Mouse (Mus musculus): ENCODE data around the gene H1f0.

The H1f0 gene

DNA sequence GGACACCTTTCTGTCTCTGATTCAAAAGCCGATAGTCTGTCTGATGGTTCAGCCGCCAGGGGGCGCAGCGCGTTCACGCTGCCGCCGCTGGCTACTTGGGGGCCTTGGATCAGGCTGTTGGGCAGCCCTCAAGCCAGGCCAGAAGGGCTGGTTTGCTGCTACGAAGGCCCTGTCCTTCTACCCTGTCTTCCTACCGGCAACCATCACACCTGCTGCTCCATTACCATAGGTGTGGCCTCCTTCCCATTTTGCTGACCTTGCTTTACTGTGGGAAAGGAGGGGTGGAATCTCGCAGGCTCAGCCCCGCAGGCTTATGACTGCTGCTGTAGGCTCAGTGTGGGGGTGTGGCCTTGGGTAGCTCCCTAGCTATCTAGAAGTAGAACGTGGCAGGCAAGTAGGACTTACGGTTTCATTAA is 9.7 kb downstream of the H1f0 start:
- DNase-seq (ENCODE audit: low read depth in 2 of 2, low spot score in 2 of 2): peak; percentile 49 to 61

DNA sequence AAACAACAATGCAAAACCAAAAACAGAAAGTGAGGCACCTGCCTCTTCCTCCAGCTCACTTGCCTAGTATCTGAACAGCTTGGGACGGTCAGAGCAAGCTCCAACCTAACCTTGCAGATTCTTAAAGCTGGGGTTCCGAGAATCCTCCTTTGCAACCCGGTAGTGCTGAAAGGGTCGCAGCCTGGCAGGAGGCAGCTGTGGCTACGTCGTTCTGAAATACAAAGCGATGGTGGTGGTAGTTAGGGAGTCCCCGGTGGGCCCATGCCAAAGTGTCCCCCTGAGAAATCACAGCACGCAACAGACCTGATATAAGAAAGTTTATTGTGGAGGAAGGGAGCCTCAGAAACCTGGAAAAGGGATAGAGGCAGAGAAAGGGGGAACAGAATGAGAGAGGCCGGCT is 10.1 kb downstream of the H1f0 start:
- no peak for DNase-seq (ENCODE audit: low read depth in 2 of 2, low spot score in 2 of 2)

DNA sequence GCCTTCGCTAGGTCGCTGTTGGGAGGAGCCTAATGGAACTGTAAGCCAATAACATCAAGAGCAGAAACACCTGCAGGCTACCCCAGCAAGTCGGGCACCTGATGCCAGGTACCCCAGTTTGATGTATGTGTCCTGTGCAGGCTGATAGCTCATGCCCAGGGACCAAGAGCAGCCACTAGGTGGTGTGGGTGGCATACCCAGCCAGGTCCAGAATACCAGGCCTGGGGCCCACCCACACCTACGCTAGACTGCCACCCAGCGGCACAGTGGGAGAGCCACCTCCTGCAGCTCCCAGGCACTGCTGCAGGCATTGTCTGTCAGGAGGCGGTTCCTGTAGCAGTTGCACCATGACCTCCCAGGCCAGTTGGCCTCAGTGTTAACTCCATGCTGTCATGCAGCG is 10.6 kb downstream of the H1f0 start:
- DNase-seq (ENCODE audit: low read depth in 2 of 2, low spot score in 2 of 2): peak; percentile 82 to 89

DNA sequence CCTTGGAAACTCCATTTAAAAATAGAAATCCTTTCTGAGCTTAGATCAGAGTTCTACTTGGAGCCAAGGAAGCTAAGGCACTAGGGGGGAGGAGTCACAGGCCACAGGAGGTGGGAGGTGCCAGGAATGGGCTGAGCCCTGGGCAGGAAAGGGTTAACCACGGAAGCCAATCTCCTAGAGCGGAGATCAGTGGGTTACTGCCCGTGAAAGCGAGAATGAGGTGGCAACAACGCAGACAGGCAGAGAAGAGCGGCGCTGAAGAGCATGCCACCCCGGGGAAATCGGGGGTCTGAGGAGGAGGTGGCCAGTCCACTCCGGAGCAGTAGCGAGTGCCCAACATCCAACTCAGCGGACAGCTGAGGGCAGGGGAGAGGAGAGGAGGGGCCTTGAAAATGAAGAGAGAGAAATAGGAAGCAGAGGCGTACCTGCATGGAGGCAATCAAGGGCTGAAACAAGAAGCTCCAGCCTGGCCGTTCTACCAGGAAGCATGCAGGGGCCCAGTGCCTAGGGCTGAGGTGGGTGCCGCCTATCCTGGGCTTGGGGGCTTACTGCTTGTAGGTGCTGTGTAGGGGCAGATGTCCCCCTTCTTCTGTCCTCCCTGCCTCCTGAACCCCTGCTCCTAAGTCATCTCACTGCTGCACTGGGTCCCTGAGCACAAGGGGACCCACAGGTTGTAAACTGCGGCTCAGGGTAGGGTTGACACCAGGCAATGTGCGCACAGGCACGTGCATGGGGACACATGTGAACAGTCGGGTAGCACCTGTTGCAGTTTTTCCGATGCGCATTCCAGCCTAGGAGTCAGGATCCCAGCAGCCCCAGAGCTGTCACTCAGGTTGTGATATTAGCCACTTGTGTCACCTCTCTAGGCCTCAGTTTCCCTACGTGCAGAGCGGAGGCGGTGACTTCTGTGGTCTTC is 12.5 kb downstream of the H1f0 start:
- DNase-seq (ENCODE audit: low read depth in 2 of 2, low spot score in 2 of 2): no peak

DNA sequence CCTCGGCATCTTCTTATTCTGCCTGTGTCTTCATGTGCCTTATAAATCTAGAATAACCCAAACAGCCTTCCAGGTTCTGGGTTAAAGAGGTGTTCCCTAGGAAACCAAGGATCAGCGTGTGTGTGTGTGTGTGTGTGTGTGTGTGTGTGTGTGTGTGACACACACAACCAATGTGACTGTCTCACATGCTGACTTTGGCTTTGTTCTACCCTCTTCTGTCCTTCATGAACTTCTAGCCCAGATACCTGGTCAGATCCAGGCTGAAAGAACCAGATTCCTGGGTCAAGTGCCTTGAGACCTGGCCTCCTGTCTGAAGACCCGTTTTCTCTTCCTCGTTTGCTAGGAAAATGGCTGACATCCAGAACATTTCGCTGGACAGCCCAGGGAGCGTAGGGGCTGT is 13.3 kb downstream of the H1f0 start, which contains the start of gene Galr3:
Gene Galr3 (plus strand): TSS at position 301 of the 400 bp plus-strand sequence.
- no peak for DNase-seq (ENCODE audit: low read depth in 2 of 2, low spot score in 2 of 2)

DNA sequence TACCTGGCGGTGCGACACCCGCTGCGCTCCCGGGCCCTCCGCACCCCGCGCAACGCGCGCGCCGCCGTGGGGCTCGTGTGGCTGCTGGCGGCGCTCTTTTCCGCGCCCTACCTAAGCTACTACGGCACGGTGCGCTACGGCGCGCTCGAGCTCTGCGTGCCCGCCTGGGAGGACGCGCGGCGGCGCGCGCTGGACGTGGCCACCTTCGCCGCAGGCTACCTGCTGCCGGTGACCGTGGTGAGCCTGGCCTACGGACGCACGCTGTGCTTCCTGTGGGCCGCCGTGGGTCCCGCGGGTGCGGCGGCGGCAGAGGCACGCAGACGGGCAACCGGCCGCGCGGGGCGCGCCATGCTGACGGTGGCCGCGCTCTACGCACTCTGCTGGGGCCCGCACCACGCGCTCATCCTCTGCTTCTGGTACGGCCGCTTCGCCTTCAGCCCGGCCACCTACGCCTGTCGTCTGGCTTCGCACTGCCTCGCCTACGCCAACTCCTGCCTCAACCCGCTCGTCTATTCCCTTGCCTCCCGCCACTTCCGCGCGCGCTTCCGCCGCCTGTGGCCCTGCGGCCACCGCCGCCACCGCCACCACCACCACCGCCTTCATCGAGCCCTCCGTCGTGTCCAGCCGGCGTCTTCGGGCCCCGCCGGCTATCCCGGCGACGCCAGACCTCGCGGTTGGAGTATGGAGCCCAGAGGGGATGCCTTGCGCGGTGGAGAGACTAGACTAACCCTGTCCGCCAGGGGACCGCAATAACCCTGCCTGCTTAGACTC is 14.7 kb downstream of the H1f0 start:
- no peak for DNase-seq (ENCODE audit: low read depth in 2 of 2, low spot score in 2 of 2)

DNA sequence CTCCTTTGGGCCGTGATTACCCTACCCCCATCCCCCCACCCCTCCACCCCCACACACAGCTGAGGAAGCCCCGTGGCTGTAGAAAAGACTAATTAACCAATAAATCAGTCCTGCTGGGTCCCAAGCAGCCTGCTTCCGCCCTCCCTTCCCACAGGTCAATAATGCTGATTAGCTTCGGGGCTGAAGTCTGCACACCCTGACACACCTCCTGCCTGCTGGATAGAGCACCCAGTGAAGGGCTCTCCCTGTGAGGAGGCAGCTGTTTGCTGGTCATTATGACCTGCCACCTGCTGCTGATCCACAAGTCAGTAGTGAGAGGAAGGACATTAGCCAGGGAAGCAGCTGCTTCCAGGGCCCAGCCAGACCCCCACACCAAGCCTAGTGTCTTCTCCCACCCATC is 16.6 kb downstream of the H1f0 start:
- no peak for DNase-seq (ENCODE audit: low read depth in 2 of 2, low spot score in 2 of 2)

DNA sequence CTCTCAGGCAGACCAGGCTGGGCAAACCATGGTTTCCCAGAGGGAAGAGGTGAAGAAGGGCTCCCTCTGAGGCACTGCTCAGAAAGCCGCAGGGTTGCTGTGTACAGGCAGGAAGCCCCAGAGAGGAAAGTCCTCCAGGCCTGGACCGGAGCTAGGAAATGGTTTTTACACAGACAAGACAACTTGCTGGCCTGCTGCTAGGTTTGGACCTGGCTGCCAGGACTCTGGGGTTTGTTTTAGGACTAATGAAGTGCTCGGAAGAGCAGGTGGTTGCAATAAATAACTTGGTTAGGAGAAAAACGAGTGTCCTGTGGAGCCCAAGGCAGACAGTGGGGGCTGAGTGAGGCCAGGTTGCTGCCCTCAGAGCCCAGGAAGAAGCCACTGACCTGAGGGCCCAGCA is 19.9 kb downstream of the H1f0 start:
- DNase-seq (ENCODE audit: low read depth in 2 of 2, low spot score in 2 of 2): no peak

DNA sequence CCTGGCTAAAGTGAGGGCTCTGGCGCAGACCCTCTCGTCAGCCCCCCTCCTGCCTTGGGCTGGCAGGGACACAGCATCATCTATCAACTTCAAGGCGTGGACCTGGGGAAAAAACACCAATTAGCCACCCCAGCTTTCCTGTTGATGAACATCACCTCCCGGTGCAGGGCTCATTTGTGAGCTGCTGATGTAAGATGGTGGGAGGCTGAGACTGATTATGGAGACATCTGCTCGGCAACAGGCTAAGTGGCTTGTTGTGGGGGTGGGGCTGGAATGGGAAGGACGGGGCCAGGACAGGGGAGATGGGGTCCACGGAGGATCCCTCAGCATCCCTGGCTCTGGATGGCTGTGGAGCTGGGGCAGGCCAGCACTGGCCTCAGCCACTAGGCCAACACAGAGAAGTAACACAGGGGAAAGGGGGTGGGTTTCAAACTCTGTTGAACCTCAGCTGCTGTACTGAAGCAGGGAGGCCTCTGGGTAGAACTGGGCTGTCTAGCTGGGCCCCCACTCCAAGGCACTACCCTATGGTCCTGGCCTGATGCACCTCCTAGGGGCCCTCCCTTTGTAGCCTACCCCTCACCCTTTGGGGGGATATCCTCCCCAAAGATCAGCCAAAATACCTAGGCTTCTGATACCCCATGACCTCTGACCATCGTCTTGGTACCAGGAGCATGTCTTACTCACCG is 22.1 kb downstream of the H1f0 start:
- DNase-seq (ENCODE audit: low read depth in 2 of 2, low spot score in 2 of 2): no peak

DNA sequence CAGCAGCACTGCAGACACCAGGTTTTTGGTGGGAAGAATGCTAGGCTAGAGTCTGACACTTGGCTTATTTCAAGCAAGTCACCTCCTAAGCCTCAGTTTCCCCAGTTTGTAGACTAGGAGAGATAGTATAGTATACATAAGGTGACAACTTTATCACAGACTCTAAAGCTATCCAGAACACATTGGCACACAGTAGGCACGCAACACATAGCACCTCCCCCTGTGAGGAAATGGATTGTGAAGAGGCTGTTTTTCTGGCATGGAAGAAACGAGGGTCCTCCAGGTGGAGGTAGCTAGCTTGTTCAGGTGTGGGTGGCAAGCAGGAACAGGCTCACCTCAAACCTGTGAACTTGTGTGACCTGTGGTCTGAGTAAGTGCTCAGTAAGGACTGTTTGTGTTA is 22.7 kb downstream of the H1f0 start:
- DNase-seq (ENCODE audit: low read depth in 2 of 2, low spot score in 2 of 2): no peak

DNA sequence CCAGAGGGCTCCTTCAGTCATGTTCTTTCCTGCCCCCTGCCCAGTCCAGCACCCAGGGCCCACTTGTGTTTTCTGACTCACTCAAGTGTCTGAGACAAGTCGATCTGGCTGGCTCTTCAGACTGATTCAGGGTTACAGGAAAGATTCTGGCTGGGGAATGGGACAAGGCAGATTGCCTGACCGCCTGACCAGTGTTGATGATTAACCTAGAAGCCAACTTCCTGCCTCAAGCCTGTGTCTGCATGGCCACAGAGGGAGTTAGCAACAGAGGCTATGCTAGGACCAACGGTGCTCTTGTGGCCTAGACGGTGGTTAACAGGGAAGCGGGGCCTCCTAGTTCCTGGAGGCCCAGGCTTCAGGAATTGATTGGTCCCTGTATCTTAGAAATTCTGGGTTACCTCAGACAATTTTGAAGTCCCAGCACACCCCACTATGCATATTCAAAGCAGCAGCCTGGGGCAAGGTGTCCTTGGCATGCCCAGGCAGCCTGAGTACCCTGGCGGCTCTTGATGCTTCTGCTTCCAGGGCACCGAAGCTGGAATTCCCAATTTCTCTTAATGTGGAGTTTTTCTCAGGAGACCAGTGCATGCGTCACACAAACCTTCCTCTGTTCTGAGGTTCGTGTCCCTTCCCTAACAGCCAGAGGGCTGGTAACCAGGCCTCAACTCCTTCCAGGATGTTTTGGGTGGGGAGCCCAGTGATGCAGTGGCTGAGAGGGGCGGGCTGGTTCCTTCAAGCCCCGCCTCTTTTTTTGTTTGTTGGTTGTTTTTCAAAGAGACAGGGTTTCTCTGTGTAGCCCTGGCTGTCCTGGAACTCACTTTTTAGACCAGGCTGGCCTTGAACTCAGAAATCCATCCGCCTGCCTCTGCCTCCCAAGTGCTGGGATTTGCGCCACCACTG is 23.5 kb downstream of the H1f0 start:
- DNase-seq (ENCODE audit: low read depth in 2 of 2, low spot score in 2 of 2): no peak

DNA sequence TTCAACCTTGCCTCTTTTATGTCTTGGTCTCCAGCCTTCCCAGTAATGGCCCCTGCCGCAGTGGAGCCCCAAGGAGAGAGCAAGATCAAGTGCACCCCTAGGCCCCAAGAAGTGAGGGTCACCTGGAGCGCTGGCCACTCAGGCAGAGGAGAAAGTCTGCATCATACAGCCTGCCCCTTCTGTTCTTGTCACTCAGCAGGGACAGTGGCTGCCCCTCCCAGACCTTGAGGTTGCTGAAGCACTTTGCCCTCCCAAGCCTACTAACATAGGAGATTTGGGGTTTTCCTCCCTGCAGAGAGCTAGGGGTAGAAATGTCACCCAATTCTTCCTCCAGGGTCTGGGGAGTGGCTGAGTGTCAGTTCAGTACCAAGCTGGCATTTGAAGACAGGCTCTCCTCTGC is 24.1 kb downstream of the H1f0 start:
- no peak for DNase-seq (ENCODE audit: low read depth in 2 of 2, low spot score in 2 of 2)

DNA sequence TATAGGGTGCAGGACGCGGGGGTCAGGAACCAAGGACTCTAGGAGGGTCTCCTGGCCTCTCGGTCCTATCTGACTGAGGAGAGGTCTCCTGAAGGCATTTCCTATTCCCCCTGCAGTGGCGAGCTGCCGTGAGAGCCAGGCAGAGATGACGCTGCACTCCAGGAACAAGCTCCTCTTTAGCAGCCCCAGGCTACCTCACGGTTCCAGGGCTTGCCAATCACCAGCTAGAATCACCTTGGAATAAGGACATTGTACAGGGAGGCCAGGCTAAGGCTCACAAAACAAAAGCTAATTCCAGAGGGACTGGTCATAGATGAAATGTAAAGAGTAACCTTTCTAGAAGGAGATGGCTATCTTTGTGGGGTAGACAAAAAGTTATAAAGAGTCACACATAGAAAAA is 28.4 kb downstream of the H1f0 start:
- no peak for DNase-seq (ENCODE audit: low read depth in 2 of 2, low spot score in 2 of 2)

DNA sequence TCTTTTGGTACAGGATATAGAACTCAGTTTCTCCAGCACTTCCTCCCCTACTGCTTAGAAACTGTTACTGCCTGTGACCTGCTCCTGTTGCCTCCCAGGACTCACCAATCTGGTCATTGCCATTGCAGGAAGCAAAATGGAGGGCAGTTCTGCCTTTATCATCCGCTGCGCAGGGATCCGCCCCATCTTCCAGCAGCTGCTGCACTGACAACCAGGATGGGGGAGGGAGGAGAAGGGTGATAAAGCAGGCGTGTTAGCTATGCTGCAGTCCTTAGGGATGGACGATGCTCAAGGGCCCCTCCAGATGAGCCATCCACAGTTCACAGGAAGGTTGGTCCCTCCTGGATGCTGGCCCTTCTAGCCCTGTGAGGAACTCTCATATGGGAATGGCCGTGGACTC is 29.6 kb downstream of the H1f0 start:
- DNase-seq (ENCODE audit: low read depth in 2 of 2, low spot score in 2 of 2): no peak

DNA sequence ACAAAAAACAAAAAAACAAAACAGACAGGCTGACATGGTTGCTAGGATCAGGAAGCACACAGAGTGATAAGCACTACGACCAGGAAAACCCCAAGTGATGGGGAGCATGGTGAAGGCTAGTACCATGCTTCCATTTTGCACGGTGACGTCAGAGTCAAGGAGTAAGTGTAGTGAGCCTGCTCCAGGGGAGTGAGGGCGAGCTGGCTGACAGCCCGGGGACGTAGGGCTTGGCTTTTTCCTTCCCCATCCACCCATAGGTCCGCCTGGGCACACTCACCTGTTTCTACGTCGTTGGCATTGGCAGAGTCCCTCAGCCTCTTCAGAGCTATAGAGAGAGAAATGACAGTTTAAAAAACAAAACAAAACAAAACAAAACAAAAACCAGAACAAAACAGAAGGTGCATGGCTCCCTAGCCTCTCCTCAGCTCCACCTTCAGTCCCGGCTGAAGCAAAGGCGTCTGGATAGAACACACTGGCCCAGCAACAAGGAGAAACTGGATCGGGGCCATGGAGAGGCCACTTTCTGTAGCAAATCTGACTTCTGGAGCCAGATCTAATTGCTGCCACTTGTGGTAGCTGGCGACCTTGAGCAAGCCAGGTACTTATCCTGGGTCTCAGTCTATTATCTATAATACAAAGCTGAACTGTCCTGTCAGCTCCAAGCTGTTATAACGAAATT is 32.8 kb downstream of the H1f0 start:
- DNase-seq (ENCODE audit: low read depth in 2 of 2, low spot score in 2 of 2): no peak

DNA sequence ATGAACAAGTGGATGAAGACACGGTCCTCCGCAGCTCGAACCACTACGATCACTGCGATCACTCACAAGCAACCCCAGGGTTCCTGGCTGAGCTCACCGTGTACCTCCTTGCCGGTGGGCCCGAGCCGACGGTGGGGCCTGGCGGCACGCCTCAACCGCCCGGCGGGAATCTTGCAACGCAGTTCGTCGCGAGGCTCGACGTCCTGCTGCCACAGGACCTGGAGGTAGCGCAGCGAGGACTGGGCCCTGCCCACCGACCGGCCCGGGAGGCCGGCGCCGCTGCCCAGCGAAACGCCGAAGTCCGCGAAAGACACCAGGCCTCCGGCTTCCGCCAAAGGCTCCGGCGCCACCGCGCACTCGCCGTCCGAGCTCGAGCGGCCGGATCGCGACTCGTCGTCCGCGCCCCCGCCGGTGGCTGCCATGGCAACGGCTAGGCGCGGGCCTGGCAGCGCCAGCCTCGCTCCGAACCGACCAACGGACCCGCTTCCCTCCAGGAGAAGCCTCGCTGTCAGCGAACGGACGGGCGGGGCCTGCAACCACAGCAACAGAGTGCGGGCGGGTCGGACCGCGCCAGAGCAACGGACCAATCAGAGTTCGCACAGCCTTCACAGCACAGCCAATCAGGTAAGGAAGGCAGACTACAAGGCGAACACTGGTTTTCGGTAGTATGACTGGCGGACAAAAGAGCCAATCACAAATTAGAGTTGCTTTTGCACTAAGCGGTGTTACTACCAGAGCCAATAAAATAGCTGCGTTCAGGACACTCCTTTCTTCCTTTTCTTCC is 34.3 kb downstream of the H1f0 start, which contains the start of gene Ankrd54:
Gene Ankrd54 (minus strand): TSS at position 518 of the 784 bp plus-strand sequence.
- peak; percentile 94 for DNase-seq (ENCODE audit: low read depth in 2 of 2, low spot score in 2 of 2)

DNA sequence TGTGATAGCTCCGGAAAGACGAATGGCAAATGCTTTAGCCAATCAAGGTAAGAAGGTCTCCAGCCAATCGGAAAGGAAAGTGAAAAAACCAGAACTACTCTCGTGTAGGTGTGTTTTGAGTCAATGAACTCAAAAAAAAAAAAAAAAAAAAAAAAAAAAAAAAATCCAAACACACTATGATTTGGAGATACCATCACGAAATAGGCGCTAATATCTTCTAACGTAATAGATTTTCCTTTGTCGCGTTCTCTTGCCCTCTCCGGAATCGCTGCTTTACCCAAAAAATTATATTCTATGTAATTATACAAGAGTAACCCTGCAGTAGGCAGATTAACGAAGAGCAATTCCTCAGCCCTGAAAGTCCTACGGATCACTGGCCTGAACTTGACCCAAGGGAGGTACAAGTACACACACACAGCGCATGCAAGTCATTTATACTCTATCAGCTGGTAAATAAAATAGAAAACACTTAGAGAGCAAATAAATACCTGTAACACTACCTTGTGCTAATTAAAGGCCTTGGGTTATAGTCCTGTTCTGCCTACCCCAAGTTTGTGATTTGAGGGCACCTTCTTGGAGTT is 35.0 kb downstream of the H1f0 start:
- DNase-seq (ENCODE audit: low read depth in 2 of 2, low spot score in 2 of 2): no peak

DNA sequence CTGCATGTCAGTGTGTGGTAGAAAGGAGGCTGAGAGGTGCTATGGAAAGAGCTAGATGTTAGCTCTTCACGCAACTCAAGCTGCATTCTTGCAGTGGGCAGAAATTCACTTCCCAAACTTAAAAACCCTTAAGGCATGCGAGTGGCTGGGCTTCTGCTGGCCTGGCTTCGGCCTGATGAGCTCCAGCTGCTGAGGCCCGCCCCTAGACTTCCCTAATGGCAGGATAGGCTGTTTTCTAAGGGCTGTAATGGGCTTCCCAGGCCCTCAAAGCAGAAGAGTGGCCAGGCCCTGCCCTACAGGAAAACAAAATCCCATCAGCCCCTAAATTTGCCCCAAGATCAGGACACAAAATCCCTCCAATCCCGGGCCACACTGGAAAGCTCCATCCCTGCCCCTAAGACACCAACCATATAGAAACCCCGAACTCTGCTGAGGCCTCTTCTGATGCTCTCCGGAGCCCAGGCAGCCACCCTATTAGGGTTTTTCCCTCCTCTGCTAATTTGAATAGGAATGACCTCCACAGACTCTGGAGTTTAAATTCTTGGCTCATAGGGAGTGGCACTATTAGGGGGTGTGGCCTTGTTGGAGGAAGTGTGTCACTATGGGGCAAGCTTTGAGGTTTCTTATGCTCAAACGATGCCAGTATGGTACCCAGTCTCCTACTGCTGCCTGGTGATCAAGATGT is 37.0 kb downstream of the H1f0 start:
- no peak for DNase-seq (ENCODE audit: low read depth in 2 of 2, low spot score in 2 of 2)
